ENCODE assay signal across 31 mouse cellular contexts in the genomic region with DNA sequence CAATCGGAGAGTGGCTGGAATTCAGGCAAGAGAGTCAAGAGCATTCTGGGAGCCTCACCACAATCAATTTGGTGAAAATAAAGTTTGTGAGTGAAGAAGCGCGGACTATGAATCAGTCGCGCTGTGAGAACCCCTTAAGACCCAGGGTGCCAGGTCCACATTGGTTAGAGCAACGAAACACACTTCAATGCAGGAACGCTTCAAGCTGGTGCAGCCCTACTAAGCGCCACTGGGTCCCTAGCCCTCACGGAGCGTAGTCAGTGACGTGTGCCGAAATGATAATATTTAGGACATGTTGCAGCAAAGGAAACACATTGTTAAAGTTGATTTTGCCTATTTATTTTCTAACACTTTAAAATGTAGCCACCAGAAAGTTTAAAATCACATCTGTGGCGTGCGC.
"Had no signal": no experiment of that assay in that cellular context is flagged by ENCODE, and none has a peak within 500 bp of the region (broad histone marks: within the 10 kb centered on the region; RNA-seq: fewer than 3 reads in every experiment).

No protein-coding gene starts in this region.

- H3K27me3 ChIP-seq: limb, embryonic 12.5 days; limb, embryonic 13.5 days; limb, embryonic 15.5 days; lung, embryonic 15.5 days; midbrain, embryonic 12.5 days; midbrain, embryonic 13.5 days; midbrain, embryonic 15.5 days; neural tube, embryonic 12.5 days; neural tube, embryonic 13.5 days had no signal

- H3K36me3 ChIP-seq: limb, embryonic 10.5 days; limb, embryonic 12.5 days; limb, embryonic 13.5 days; limb, embryonic 15.5 days; liver, embryonic 12.5 days; liver, embryonic 13.5 days; liver, embryonic 15.5 days; lung, embryonic 15.5 days; midbrain, embryonic 10.5 days; midbrain, embryonic 12.5 days; midbrain, embryonic 13.5 days; midbrain, embryonic 15.5 days; neural tube, embryonic 12.5 days; neural tube, embryonic 13.5 days had no signal

- H3K4me2 ChIP-seq: limb, embryonic 12.5 days; limb, embryonic 13.5 days; limb, embryonic 15.5 days; liver, embryonic 11.5 days; lung, embryonic 14.5 days; lung, embryonic 15.5 days; midbrain, embryonic 11.5 days; midbrain, embryonic 12.5 days; midbrain, embryonic 13.5 days; midbrain, embryonic 15.5 days; neural tube, embryonic 12.5 days; neural tube, embryonic 13.5 days had no signal

- H3K4me3 ChIP-seq: limb, embryonic 10.5 days; limb, embryonic 12.5 days; limb, embryonic 13.5 days; limb, embryonic 15.5 days; liver, embryonic 12.5 days; liver, embryonic 13.5 days; liver, embryonic 15.5 days; lung, embryonic 15.5 days; megakaryocyte, embryonic 14.5 days; midbrain, embryonic 10.5 days; midbrain, embryonic 12.5 days; midbrain, embryonic 13.5 days; midbrain, embryonic 15.5 days; myocyte; neural tube, embryonic 12.5 days; neural tube, embryonic 13.5 days had no signal

- H3K9me3 ChIP-seq: limb, embryonic 10.5 days; limb, embryonic 12.5 days; limb, embryonic 13.5 days; limb, embryonic 15.5 days; liver, embryonic 12.5 days; liver, embryonic 13.5 days; liver, embryonic 15.5 days; lung, embryonic 15.5 days; megakaryocyte, embryonic 14.5 days; midbrain, embryonic 10.5 days; midbrain, embryonic 12.5 days; midbrain, embryonic 13.5 days; midbrain, embryonic 15.5 days; neural tube, embryonic 12.5 days; neural tube, embryonic 13.5 days had no signal

- DNase-seq: left cerebral cortex, postnatal 4 days; liver; liver, embryonic 13.5 days; liver, postnatal 0 days; lung, adult 18-20 months; lung, adult 2 months; lung, embryonic 14.5 days; lung, postnatal 10 days; lung, postnatal 14 days; lung, postnatal 36 days; lung, postnatal 4 days; midbrain, embryonic 14.5 days had no signal

- H3K9ac ChIP-seq: limb, embryonic 12.5 days; limb, embryonic 13.5 days; limb, embryonic 15.5 days; liver, embryonic 12.5 days; liver, embryonic 13.5 days; liver, embryonic 14.5 days; liver, embryonic 15.5 days; liver, postnatal 0 days; lung, embryonic 14.5 days; lung, embryonic 15.5 days; midbrain, embryonic 12.5 days; midbrain, embryonic 13.5 days; midbrain, embryonic 15.5 days; neural tube, embryonic 12.5 days; neural tube, embryonic 13.5 days had no signal

- H3K4me1 ChIP-seq: limb, embryonic 12.5 days; limb, embryonic 13.5 days; lung, embryonic 15.5 days; midbrain, embryonic 12.5 days; neural tube, embryonic 12.5 days had no signal

- H3K27ac ChIP-seq: limb, embryonic 10.5 days; limb, embryonic 12.5 days; limb, embryonic 13.5 days; limb, embryonic 15.5 days; liver, embryonic 14.5 days; lung, embryonic 15.5 days; macrophage; midbrain, embryonic 10.5 days; midbrain, embryonic 12.5 days; neural tube, embryonic 12.5 days; neural tube, embryonic 13.5 days had no signal
